Mouse (Mus musculus): ENCODE results near the gene Zeb2.

- TF ChIP-seq CTCF (IDR thresholded peaks at IDR 0.05; ENCODE audit: low read depth) (no peak), EP300 (IDR thresholded peaks at IDR 0.05; ENCODE audit: low read depth) (peak; percentile 89)
Observed at GRCm38 (mm10) chr2:45068792-45069550, 48.2 kb downstream of the Zeb2 start.
